Mouse (Mus musculus): ENCODE measurements at regions not wholly inside any gene's neighbourhood (a gene's known extent, or its start where the extent isn't known, plus 50 kb on each side); places are given as distances from the start of the nearest gene placed in this dataset.

DNA sequence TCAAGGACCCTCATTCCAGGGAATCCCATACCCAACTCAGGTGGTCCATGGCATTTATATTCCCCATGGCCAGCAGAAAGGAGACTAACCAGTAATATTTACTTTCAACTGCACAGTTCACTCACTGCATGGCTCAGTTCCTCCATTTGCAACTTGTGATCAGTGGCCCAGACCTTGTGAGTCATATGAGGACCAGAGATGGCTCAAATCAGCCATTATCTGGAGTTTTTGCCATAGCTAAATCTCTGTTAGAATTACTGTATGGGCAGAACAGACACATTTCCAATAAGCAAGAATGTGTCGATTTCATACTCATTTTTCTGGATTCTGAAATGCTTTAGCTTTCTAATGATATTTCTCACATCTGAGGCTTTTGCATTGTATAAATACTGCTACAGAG, 894.4 kb upstream of the Lrrc6 start:
- DNase-seq (ENCODE audit: low spot score in 2 of 2): no peak

DNA sequence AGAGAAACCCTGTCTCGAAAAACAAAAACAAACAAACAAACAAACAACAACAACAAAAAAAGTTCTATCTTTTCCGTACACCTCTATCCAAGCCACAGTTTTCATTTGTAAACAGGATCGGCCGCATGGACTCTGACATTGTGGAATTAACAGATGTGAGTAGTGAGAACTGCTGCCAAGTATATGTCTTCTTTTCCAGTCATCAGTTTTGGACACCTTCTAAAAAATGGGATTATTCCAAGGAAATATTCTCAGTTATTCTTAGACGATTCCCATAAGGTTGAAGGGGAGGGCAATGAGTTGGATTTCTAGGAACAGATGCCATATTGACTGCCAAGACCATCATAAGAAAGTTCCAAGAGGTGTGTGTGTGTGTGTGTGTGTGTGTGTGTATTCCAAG, 891.2 kb upstream of the Lrrc6 start:
- DNase-seq (ENCODE audit: low spot score in 2 of 2): no peak

DNA sequence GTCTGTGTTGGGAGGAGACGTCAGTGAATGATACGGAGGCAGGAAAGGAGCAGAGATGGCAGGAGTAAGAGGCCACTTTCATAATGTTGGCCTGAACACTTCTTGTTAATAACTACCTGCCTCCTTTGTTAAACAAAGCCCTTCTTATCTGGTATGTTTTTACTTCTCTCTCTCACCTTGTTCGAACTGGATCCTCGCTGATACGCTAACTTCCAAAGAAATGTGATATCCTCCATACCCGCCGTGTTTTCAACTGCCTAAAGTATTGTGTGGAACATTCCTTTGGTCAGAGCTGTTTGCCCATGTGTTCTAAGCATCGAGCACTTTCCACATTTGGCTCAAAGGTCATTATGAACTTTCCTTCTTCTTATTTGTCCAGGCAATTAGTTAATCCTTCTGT, 887.8 kb upstream of the Lrrc6 start:
- no peak for DNase-seq (ENCODE audit: low spot score in 2 of 2)

DNA sequence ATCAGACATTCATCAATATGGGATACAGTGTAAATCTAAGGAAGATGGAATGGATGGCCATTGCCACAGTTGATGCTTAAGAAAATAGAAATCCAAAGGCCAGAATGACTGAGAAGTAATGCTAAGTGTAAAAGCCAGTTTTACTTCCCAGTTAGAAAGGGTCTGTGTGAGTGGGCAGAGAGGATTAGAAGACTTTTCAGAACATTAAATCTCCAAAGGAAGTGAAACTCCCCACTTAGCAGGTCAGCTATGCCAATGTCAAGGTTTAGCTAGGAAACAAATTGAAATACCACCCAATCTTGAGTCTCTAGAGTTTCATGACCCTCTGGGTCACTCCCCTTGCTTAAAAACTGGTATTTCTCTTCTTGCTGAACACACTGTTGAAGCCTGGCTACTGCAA, 886.2 kb upstream of the Lrrc6 start:
- no peak for DNase-seq (ENCODE audit: low spot score in 2 of 2)

DNA sequence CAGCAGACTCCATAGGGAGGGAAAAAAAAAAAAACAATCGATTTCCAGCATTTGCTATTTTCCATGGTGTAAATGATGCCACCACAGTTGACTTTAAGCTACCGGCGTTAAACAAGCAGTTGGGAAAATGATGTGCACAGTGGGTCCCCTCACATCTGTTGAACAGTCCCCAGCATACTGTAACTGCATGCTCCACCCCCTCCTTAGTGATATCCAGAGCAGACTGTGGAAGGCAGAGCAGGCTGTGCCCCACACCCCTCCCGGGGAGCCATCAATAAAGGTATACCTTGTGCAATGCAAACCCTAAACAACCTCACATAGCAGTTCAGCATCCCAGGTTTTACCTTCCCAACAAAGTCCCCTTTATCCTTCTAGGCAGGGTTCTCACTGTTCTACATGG, 872.9 kb upstream of the Lrrc6 start:
- no peak for DNase-seq (ENCODE audit: low spot score in 2 of 2)

DNA sequence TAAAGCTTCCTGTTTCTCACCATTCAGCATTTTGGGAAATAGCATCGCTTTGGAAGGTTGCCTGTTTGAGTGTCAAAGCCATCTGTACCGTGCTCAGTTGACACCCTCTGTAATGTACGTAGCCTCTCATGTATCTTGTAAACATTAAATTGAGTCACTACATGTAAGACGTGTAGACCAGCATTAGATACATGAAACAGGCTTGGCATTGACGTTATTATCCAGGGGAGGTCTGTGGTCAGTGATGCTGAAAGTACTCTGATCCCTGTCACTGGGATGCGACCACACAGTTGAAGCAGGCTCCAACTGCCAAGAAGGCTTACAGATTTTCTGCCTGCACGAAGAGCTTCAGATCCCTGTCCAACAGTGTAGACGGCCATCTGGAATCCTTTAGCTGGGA, 872.3 kb upstream of the Lrrc6 start:
- DNase-seq (ENCODE audit: low spot score in 2 of 2): no peak

DNA sequence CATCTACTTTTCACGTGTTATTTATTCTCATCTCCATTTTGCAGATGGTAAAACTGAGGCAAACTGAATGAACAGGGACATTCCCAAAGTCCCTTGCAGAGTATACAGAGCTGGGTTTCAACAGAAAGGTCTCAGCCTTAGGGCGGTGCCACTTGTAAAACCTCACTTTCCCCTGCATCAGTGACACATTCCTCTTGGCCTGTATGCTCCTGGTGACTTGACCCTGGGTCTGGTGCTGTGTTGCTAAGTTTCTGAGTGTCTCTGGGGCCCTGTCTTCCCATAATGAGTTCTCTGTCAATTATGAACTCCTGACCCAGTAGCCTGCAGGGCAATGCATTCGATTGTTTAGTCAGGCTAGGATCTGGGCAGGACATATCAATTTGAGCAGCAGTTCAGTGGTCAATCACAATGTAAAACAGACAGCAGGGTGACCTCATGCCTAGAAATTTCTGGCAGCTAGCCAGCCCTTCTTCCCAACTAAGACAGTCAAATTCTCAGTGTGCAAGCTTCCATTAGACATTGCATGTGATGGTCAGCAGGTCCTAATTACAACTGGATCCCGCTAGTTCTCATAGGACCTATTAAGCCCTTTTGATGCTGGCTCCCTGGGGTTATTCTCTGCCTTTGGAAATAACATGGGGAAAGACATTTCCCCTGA, 863.5 kb upstream of the Lrrc6 start:
- DNase-seq (ENCODE audit: low spot score in 2 of 2): no peak

DNA sequence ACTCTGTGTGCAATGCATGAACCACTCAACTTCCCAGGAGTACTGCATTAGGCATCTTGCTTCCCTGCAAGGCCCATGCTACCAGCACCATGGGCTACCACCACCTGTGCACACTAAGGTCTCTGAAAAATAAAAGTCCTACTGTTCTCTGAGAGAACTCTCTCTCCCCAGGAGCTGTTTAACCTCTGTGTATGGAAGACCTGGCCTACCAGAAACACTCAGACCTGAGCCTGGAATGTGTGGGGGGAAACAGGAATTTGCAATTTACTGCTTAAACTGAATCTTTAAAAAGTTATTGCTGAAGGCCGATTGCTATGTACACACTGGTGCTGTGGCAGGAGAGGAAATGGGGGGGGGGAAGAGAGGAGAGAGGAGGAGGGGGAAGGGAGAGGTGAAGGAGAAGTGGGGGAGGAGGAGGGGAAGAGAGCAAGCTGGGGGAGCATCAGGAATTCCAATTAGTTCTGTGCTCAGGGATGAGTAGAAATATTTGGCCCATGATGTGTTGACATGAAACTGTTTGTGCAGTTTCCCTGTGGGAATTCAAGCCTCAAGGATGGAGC, 860.4 kb upstream of the Lrrc6 start:
- no peak for DNase-seq (ENCODE audit: low spot score in 2 of 2)

DNA sequence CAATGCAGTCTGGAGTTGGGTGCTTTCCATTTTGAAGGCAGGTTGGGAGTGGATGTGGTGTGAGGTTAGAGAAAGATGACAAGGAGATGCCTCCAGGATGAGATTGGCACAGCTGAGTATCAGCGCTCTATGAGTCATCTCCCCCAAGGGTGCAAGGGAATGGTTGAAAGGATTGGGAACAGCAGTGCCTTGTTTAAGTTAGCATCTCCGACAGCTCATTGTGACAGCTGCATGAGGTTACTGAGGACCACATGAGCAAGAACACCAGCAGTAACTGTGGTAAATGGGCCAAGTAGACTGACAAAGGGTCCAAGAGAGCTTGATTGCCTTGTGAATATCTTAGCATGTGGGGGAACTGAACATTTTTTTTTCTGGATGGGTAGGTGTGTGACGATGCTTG, 857.2 kb upstream of the Lrrc6 start:
- DNase-seq (ENCODE audit: low spot score in 2 of 2): no peak

DNA sequence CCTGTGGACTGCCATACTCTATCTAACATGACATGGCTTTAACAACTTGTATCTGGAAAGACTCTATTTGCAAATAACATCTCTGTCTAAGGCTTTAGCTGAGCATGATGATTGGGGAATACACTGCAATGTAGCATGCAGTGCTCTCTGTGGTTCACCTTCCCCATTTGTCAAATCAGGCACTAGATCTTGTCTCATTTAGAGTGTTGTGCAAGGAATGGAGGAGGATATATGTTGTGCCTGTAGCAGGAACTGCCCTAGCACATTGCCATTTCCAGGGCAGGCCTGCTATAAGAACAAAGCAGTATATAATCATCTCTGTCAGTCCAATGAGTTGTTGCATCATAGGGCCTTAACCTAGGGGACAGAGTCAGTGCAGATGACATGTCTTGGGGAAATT, 854.6 kb upstream of the Lrrc6 start:
- DNase-seq (ENCODE audit: low spot score in 2 of 2): no peak

DNA sequence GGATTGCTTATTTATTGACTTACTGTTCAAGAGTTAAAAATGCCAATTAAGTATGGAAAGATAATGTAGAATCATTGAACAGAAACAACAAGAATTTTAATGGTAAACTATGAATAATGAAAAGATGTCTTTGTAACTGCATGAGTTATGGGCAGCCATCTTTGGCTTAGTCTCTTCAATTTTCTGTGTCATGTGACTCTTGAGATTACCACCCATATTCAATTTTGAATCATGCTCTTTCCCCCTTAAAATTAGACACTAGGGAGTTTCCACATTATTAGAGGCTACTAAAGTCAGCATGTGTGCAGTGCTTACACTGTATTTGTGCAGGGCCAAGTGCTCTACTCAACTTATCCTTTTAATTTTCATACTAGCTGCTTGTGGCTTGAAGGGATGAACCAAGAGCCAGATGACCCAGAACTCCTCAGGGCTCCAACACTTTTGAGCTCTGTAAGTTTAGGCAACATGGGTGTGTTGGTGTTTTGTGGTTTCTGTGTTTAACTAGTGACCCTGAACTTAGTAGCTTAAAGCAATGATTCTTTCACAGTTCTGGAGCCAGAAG, 854.0 kb upstream of the Lrrc6 start:
- DNase-seq (ENCODE audit: low spot score in 2 of 2): no peak

DNA sequence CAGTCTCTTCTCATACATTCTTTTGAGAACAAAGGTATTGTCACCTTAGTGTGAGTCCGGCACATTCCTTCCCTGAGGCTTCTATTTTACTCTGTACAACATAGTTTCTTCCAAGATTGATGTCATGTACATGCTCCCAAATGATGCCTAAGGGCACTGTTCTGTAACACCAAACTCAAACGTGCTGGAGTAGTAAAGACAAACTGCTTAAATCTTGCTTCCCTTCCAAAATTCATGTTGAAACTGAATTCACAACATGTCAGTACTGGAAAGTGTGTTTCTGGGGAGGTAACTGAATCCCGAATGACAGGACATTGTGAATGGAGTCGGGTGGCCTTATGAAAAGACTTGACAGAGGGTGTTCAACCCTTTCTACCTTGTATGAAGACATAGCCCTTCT, 848.8 kb upstream of the Lrrc6 start:
- DNase-seq (ENCODE audit: low spot score in 2 of 2): no peak

DNA sequence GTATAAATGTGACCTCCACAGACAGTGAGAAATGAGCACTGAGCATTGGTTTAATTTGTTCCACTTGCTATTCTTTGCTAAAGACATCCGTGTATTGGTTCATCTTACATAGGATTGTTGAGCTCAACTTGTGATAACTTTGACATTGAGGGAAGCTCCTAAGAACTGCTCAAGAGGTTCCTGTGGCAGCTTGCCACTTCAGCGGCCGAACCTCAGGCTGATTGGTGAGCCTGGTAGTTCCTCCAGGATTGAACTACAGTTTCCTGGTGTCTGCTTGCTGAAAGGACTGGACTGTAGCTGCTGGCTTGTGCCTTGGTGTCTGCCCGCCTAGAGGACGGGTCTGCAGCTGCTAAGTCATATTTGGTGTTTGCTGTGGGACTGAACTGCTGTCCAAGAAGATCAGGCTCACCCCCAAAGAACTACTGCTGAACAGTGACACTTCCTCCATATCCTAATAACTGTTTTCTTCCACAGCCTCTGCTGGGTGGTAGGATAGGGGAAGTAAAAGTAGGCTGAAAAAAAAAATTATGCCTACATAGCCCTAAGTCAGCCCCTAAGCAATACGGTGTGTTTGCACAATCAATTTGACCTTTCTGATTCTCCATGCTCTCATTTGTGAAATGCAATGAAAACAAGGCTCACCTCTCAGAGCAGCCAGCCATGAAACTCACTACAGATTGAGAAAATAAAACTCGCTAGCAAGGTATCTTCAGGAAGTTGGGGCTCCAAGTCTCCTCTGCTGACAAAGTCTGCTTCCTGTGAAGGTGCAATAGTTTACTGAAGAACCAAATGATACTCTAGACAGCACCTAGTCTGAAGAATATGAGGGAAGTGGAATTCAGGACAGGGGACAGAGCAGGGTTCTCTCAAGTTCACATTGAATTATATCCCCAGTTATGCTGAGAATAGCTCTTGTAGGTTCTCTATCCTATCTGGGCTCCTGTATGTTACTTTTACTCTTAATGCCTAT, 844.8 kb upstream of the Lrrc6 start:
- DNase-seq (ENCODE audit: low spot score in 2 of 2): no peak

DNA sequence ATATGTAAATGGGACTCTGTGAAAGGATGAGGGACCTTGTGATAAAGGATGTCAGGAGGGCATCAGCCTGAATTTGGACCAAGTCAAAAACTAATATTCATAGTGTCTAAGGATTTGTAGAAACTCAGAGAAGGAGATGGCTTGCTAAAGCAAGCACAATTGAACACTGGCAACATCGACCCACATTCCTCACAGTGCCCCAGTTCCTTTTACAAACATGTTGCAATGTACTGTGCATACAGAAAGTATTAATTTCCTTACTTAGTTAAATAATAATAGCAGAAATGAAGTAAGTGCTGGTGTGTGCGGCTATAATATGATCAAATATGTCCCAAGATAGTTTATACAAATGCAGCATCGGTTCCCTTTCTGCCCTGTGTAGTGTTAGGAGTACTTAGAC, 841.3 kb upstream of the Lrrc6 start:
- no peak for DNase-seq (ENCODE audit: low spot score in 2 of 2)

DNA sequence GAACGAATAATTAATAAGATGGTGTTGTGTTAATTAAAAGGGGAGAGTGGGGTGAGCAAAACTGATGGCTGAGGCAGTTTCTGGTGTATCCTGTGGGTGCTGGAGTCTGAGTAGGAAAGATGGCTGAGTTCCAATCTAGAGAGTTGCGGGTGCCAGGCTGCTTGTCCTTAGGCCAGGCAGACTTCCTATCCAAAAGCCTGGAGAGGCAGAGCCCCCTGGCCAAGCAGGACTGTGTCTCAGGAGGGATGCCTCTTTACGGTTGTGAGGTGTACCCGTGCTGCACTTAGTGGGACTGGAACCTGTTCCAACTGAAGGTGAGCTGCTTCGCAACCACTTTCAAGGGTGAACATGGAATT, 836.3 kb upstream of the Lrrc6 start:
- no peak for DNase-seq (ENCODE audit: low spot score in 2 of 2)

DNA sequence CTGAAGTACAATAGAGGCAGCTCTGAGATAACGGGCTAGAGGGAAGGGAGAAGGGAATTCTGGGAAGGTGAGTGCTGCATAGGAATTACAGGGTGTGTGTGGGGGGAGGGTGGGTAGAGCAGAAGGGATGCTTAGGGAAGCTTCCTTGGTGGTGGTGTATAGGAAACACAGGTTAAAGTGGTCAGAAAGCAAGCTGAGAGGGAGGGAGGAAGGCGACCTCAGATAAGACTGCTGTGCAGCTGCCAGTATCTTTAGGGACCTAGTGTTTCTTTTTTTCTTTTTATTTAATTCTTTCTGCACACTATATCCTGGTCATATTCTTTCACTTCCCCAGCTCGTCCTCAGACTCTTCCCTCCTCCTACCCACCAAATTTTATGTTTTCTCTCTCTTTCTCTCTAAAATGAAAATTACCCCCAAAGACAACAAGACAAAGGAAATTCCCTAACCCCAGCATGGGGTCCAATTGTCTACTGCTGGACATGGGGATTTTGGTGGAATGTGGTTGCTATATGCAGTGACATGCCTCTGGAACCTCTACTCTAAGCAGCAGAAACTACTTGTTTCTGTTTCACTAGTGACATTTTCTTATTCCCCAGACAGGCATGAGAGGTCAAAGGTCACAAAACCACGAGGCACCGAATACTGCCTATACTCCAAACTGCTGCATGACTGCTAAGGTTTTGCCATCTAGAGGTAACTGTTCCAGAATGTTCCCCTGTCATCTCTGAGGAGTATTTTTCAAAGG, 835.8 kb upstream of the Lrrc6 start:
- no peak for DNase-seq (ENCODE audit: low spot score in 2 of 2)

DNA sequence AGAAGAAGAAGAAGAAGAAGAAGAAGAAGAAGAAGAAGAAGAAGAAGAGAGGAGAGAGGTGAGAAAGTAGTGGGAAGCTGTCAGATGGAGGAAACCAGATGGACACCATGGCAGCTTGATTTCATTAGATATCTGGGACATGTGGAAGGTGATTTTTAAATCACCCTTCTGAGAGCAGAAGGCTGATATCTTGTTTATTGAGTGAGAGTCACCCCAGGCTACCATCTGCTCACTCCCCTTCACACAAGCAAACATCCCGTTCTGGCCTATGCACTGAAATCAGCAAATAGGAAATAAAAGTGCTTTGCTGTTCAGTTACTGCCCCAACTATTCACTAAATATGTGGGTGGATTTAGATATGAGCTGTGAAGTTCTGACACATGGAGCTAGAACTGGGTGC, 831.8 kb upstream of the Lrrc6 start:
- DNase-seq (ENCODE audit: low spot score in 2 of 2): no peak

DNA sequence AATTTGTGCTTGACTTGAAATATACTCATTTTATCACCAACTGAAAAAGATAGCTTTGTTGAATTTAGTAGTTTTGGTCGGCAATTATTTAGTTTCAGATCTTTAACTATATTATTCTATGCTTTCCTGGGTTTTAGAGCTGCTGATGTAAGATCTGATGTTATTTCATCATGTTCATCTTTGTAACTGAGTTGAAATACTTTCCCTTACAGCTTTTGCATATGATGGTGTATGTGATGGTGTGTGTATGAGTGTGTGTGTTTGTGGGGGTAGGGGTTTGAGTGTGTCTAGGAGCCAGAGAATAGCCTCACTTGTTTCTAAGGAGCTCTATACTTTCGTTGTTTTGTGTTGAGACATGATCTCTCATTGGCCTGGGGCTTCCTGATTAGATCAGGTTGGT, 819.6 kb upstream of the Lrrc6 start:
- no peak for DNase-seq (ENCODE audit: low spot score in 2 of 2)

DNA sequence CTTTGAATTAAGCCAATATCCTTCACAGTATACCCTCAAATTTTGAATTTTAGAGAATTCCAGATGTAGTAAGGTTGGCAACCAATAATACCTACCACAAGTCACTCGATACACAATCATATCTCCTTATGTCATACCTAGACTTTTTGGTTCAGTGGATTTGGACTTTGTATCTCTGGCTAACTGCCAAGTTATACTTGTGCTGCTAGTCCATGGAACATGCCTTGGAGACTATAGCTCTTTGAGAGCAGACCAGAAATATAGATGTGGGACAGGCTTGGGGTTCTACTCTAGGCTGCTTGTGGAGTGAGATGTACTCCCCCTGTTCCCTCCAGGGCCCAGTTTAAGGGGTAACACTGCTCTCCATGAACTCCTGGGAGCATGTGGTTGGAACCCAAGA, 814.5 kb upstream of the Lrrc6 start:
- DNase-seq (ENCODE audit: low spot score in 2 of 2): no peak

DNA sequence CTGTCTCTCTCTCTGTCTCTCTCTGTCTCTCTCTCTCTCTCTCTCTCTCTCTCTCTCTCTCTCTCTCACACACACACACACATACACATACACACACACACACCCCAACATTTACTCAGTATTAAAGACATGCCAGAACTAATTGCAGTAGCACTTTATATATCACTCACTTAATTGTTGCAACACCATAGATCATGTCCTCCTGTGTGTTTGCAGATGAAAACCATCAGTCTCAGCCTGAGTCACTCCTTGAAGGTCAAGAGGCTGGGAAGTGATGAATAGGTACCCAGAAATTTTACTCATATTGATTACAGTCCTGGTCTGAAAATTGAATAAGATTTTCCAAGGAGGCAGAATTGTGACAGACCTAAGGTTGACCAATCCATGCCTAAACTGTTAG, 812.9 kb upstream of the Lrrc6 start:
- DNase-seq (ENCODE audit: low spot score in 2 of 2): no peak

DNA sequence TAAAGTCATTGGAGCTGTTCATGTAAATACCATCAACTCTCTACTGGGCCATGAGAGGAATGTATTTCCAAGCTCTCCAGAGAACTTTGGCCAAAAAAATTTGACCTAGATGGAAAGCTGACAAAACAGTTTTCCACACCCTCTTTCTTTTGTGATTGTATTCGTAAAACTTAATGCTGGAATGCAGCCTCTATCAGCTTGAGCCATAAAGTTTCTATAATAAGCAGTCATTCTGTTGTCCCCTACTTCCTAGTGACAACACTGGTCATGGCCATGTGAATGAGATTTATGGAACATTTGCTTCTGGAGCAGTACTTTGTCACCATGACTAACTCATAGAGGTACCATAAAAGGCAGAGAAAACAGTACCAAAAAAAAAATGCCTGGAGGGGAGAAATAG, 805.0 kb upstream of the Lrrc6 start:
- DNase-seq (ENCODE audit: low spot score in 2 of 2): no peak

DNA sequence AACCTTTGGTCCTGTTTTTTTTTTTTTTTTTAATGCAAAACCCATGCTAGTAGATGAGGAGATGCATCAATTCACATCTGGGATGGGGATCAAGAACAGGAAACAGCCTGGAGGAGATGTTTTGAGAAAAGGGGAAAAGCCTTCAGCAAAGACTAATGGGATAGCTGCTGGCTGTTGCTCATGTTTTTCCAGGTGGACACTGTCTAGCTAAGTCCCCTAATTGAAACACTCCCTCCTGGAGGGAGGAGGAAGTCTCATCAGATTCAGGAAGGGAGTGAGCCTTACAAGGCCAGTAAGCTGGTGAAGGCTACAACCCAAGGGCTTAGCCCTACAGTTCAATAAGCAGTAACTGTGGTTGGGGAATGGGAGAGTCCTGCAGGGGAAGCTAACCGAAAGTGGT, 803.1 kb upstream of the Lrrc6 start:
- DNase-seq (ENCODE audit: low spot score in 2 of 2): no peak
